Comparison of ENCODE assay signal across 8 mouse cellular contexts in genomic region chr5:113650035-113650865, GRCm38 (mm10). TPM values are rescaled to one million over a fixed set of nuclear protein-coding genes. Genes with fewer than 3 reads are reported as not detected.
DNase-seq lines count a peak whose midpoint lies in the region; ATAC-seq lines count a peak whose summit lies in the region.

Cmklr1 (minus strand) TSS chr5:113650426.

- H3K4me3 ChIP-seq in kidney, embryonic 14.5 days (ENCODE audit: low read length) = peak within 1 kb of the TSS; percentile 29
- H3K4me3 ChIP-seq in embryonic facial prominence, embryonic 13.5 days = peak within 1 kb of the TSS; percentile 38
- H3K4me3 ChIP-seq in heart, embryonic 13.5 days = peak within 1 kb of the TSS; percentile 40

- H3K4me1 ChIP-seq in kidney, embryonic 14.5 days (ENCODE audit: control insufficient read depth, insufficient read depth, low read length) = peaks cover 7% of the 10 kb centered on the region; the same call in 1 of the 2 replicates
- H3K4me1 ChIP-seq in embryonic facial prominence, embryonic 13.5 days = peaks cover 20% of the 10 kb centered on the region
- peaks cover 29% of the 10 kb centered on the region for H3K4me1 ChIP-seq in heart, embryonic 13.5 days

- peak within 1 kb of the TSS; percentile 48 for H3K4me2 ChIP-seq in kidney, embryonic 14.5 days (replicated peaks; ENCODE audit: low read depth, low read length)
- H3K4me2 ChIP-seq in embryonic facial prominence, embryonic 13.5 days = peak within 1 kb of the TSS; percentile 60
- H3K4me2 ChIP-seq in heart, embryonic 13.5 days = peak within 1 kb of the TSS; percentile 64

- ATAC-seq in kidney, embryonic 14.5 days (ENCODE audit: low FRiP score, low TSS enrichment) = peak; percentile 58; the same call in 1 of the 2 replicates
- peak; percentile 64 for ATAC-seq in embryonic facial prominence, embryonic 13.5 days (ENCODE audit: insufficient number of reproducible peaks, insufficient read depth, low FRiP score, low TSS enrichment, low read depth)
- ATAC-seq in heart, embryonic 13.5 days (ENCODE audit: extremely low read depth, insufficient number of reproducible peaks, low FRiP score, low TSS enrichment) = peak; percentile 6; the same call in 1 of the 2 replicates
- peak; percentile 69 for ATAC-seq in megakaryocyte progenitor cell, adult 5-6 weeks (replicated peaks; ENCODE audit: poor library complexity)

- no peak for DNase-seq in kidney, adult 11 months
- peak; percentile 53 to 68 for DNase-seq in kidney, postnatal 36 days
- no peak for DNase-seq in frontal cortex, adult 2 months (ENCODE audit: extremely low spot score in 1 of 2, low spot score in 1 of 2)
- DNase-seq in left cerebral cortex, postnatal 36 days (ENCODE audit: low spot score in 2 of 2) = no peak

- peak within 1 kb of the TSS; percentile 44 for H3K9ac ChIP-seq in kidney, embryonic 14.5 days (ENCODE audit: low read depth, low read length)
- H3K9ac ChIP-seq in embryonic facial prominence, embryonic 13.5 days = peak within 1 kb of the TSS; percentile 64
- H3K9ac ChIP-seq in heart, embryonic 13.5 days = peak within 1 kb of the TSS; percentile 63

- 5% methylated on average over 30 of the region's 30 CpGs for WGBS in kidney, embryonic 14.5 days
- WGBS in embryonic facial prominence, embryonic 13.5 days = 7% methylated on average over 30 of the region's 30 CpGs
- 5% methylated on average over 30 of the region's 30 CpGs for WGBS in heart, embryonic 13.5 days

- H3K27me3 ChIP-seq in kidney, embryonic 14.5 days (ENCODE audit: control insufficient read depth, insufficient read depth, low read length) = 0 out of 2 replicates have a peak, but pooled peaks cover 3% of the 10 kb centered on the region
- peaks cover 16% of the 10 kb centered on the region for H3K27me3 ChIP-seq in embryonic facial prominence, embryonic 13.5 days
- H3K27me3 ChIP-seq in heart, embryonic 13.5 days (replicated peaks) = peaks cover 52% of the 10 kb centered on the region

- intact Hi-C loops in left cerebral cortex, postnatal 36 days (cut with DNase I) = loop anchor here (5.0 kb wide), 1 partner anchor 37 kb away; no protein-coding TSS in a partner anchor

- H3K36me3 ChIP-seq in kidney, embryonic 14.5 days (ENCODE audit: control insufficient read depth, insufficient read depth, low read length) = no peaks in the 10 kb centered on the region
- H3K36me3 ChIP-seq in embryonic facial prominence, embryonic 13.5 days = no peaks in the 10 kb centered on the region
- no peaks in the 10 kb centered on the region for H3K36me3 ChIP-seq in heart, embryonic 13.5 days

- no peaks in the 10 kb centered on the region for H3K9me3 ChIP-seq in kidney, embryonic 14.5 days (ENCODE audit: control insufficient read depth, low read length)
- no peaks in the 10 kb centered on the region for H3K9me3 ChIP-seq in embryonic facial prominence, embryonic 13.5 days
- H3K9me3 ChIP-seq in heart, embryonic 13.5 days = no peaks in the 10 kb centered on the region

- H3K27ac ChIP-seq in kidney, embryonic 14.5 days (ENCODE audit: low read depth, low read length) = no peak within 1 kb of the TSS
- H3K27ac ChIP-seq in embryonic facial prominence, embryonic 13.5 days = peak within 1 kb of the TSS; percentile 66
- H3K27ac ChIP-seq in heart, embryonic 13.5 days (replicated peaks) = peak within 1 kb of the TSS; percentile 46

RNA-seq across cellular contexts. Expression of gene Cmklr1, which starts in this region (rescaled TPM):
- 3.6 and 4.9 TPM in 2 replicates for polyA plus RNA-seq in kidney, embryonic 14.5 days (2014; fragmentation: Nextera tagmentation; extraction: Ambion mirVana)
- polyA plus RNA-seq in embryonic facial prominence, embryonic 13.5 days (2015; fragmentation: Nextera tagmentation; extraction: Ambion mirVana) = 4.5 and 5.3 TPM in 2 replicates
- 1.8 and 2.8 TPM in 2 replicates for polyA plus RNA-seq in heart, embryonic 13.5 days (2015; fragmentation: Nextera tagmentation; extraction: Ambion mirVana)
- total RNA-seq in megakaryocyte progenitor cell, adult 5-6 weeks (2015) = 0.85 and 0.94 TPM in 2 replicates
- not detected in 2 replicates for total RNA-seq in megakaryocyte progenitor cell, adult 5-6 weeks (2017)
- 3.0 and 4.0 TPM in 2 replicates for polyA plus RNA-seq in frontal cortex, adult 2 months (2012; rRNA removed)
- total RNA-seq in left cerebral cortex, postnatal 36 days (2021) = 1 to 10 TPM; 2.8 to 7.7 TPM

Comparison
In these comparisons a context has a peak if more than half of its experiments do, and no peak if none do; other contexts are left out.
1. DNase-seq: peak in kidney, postnatal 36 days (2 of 2); none in kidney, adult 11 months (single experiment), frontal cortex, adult 2 months (0 of 2) and left cerebral cortex, postnatal 36 days (0 of 2).
2. Peak in ATAC-seq in megakaryocyte progenitor cell, adult 5-6 weeks; RNA of the gene not detected or under 1 TPM.
3. ATAC-seq: peak in every context shown above with its lines; median percentile 69 in megakaryocyte progenitor cell, adult 5-6 weeks; 64 in embryonic facial prominence, embryonic 13.5 days; 58 in kidney, embryonic 14.5 days; 6 in heart, embryonic 13.5 days.
4. Peak in every context shown above with its lines, with median percentiles within 50 percentile points of each other: H3K4me2 ChIP-seq, H3K4me3 ChIP-seq and H3K9ac ChIP-seq.